Mouse (Mus musculus) inflammation-experienced regulatory T-cells, adult 6 months (primary cell): ENCODE measurements around the gene Hhex. TPM values are rescaled to one million over a fixed set of nuclear protein-coding genes. Genes with fewer than 3 reads are reported as not detected.

ENCODE experiments used
- ATAC-seq: one replicate; pipeline ENCODE4 v1.8.0; 2017
- polyA plus RNA-seq, 3 experiments: library from polyadenylated mRNA; unstranded; fragments of 100-300 nt; shearing (Covaris generic); gene quantifications; one replicate each; pipeline ENCODE4 v1.2.1; 2017

Hhex gene
- 1 to 10 TPM in 1 of 3 experiments, under 1 TPM in 1, not detected in 1; 0.31 to 1.8 TPM for polyA plus RNA-seq

- ATAC-seq: peak; percentile 38
Measured at GRCm38 (mm10) chr19:37434263-37434951, at the start of gene Hhex. Hhex (plus strand) TSS chr19:37434810.

- no peak for ATAC-seq
Measured at GRCm38 (mm10) chr19:37386126-37386525, 48.5 kb upstream of the Hhex start.

GRCm38 (mm10) chr19:37391869-37392268, 42.7 kb upstream of the Hhex start:
- ATAC-seq: no peak

- no peak for ATAC-seq
Measured at GRCm38 (mm10) chr19:37396279-37396678, 38.3 kb upstream of the Hhex start.

- ATAC-seq: no peak
Measured at GRCm38 (mm10) chr19:37400936-37401335, 33.7 kb upstream of the Hhex start.

GRCm38 (mm10) chr19:37418294-37418693, 16.3 kb upstream of the Hhex start:
- ATAC-seq: peak; percentile 60

GRCm38 (mm10) chr19:37419613-37420012, 15.0 kb upstream of the Hhex start:
- peak; percentile 69 for ATAC-seq

GRCm38 (mm10) chr19:37428589-37428988, 6.0 kb upstream of the Hhex start:
- no peak for ATAC-seq

- no peak for ATAC-seq
Measured at GRCm38 (mm10) chr19:37431139-37431756, 3.4 kb upstream of the Hhex start.

GRCm38 (mm10) chr19:37432868-37433570, 1.6 kb upstream of the Hhex start:
- no peak for ATAC-seq

- ATAC-seq: no peak
Measured at GRCm38 (mm10) chr19:37433895-37434262, 731 bp upstream of the Hhex start.

GRCm38 (mm10) chr19:37435041-37435852, 637 bp downstream of the Hhex start:
- ATAC-seq: peak; percentile 32

GRCm38 (mm10) chr19:37435853-37436174, 1.2 kb downstream of the Hhex start:
- peak; percentile 28 for ATAC-seq

GRCm38 (mm10) chr19:37436514-37437288, 2.1 kb downstream of the Hhex start:
- no peak for ATAC-seq

- no peak for ATAC-seq
Measured at GRCm38 (mm10) chr19:37437289-37437606, 2.6 kb downstream of the Hhex start.

GRCm38 (mm10) chr19:37440181-37440580, 5.6 kb downstream of the Hhex start:
- no peak for ATAC-seq

GRCm38 (mm10) chr19:37440708-37441475, 6.3 kb downstream of the Hhex start:
- ATAC-seq: no peak

- no peak for ATAC-seq
Measured at GRCm38 (mm10) chr19:37442524-37443286, 8.1 kb downstream of the Hhex start.

GRCm38 (mm10) chr19:37443631-37444140, 9.1 kb downstream of the Hhex start:
- no peak for ATAC-seq

- no peak for ATAC-seq
Measured at GRCm38 (mm10) chr19:37448212-37448611, 13.6 kb downstream of the Hhex start.

GRCm38 (mm10) chr19:37449246-37449645, 14.6 kb downstream of the Hhex start:
- ATAC-seq: no peak
